In genomic region chr7:139364936-139365830, GRCm38 (mm10) we compare ENCODE assay signal across 8 mouse cellular contexts. TPM values are rescaled to one million over a fixed set of nuclear protein-coding genes. Genes with fewer than 3 reads are reported as not detected.
A peak's percentile ranks its signal among the peaks of the same experiment; 100 is the strongest.
DNase-seq lines count a peak whose midpoint lies in the region; ATAC-seq lines count a peak whose summit lies in the region.

No protein-coding gene starts in this region.

- H3K4me2 ChIP-seq in forebrain, embryonic 15.5 days (replicated peaks): no peak overlapping the region
- H3K4me2 ChIP-seq in heart, embryonic 13.5 days: peak overlapping the region; percentile 59
- no peak overlapping the region for H3K4me2 ChIP-seq in liver, embryonic 12.5 days

- H3K9ac ChIP-seq in forebrain, embryonic 15.5 days (replicated peaks): no peak overlapping the region
- H3K9ac ChIP-seq in heart, embryonic 13.5 days: peak overlapping the region; percentile 76
- H3K9ac ChIP-seq in liver, embryonic 12.5 days: no peak overlapping the region

- H3K4me3 ChIP-seq in forebrain, embryonic 10.5 days: no peak overlapping the region
- H3K4me3 ChIP-seq in forebrain, embryonic 15.5 days: no peak overlapping the region
- no peak overlapping the region for H3K4me3 ChIP-seq in heart, embryonic 13.5 days
- no peak overlapping the region for H3K4me3 ChIP-seq in liver, embryonic 12.5 days

- WGBS in forebrain, embryonic 10.5 days: 81% methylated on average over 13 of the region's 13 CpGs
- 84% methylated on average over 13 of the region's 13 CpGs for WGBS in forebrain, embryonic 15.5 days
- 24% methylated on average over 13 of the region's 13 CpGs for WGBS in heart, embryonic 13.5 days
- WGBS in liver, embryonic 12.5 days (ENCODE audit: insufficient replicate concordance): 52% methylated on average over 13 of the region's 13 CpGs

- H3K9me3 ChIP-seq in forebrain, embryonic 10.5 days: no peaks in the 10 kb centered on the region
- no peaks in the 10 kb centered on the region for H3K9me3 ChIP-seq in forebrain, embryonic 15.5 days
- H3K9me3 ChIP-seq in heart, embryonic 13.5 days: no peaks in the 10 kb centered on the region
- no peaks in the 10 kb centered on the region for H3K9me3 ChIP-seq in liver, embryonic 12.5 days (replicated peaks)

- no peaks in the 10 kb centered on the region for H3K36me3 ChIP-seq in forebrain, embryonic 10.5 days (replicated peaks)
- no peaks in the 10 kb centered on the region for H3K36me3 ChIP-seq in forebrain, embryonic 15.5 days
- no peaks in the 10 kb centered on the region for H3K36me3 ChIP-seq in heart, embryonic 13.5 days
- no peaks in the 10 kb centered on the region for H3K36me3 ChIP-seq in liver, embryonic 12.5 days

- ATAC-seq in forebrain, embryonic 15.5 days (replicated peaks): no peak
- no peak for ATAC-seq in heart, embryonic 13.5 days (ENCODE audit: extremely low read depth, insufficient number of reproducible peaks, low FRiP score, low TSS enrichment)
- ATAC-seq in liver, embryonic 12.5 days: no peak
- no peak for ATAC-seq in megakaryocyte progenitor cell, adult 5-6 weeks (replicated peaks; ENCODE audit: poor library complexity)
- ATAC-seq in granulocyte monocyte progenitor cell, adult 5-6 weeks (replicated peaks; ENCODE audit: poor library complexity, severe bottlenecking): no peak

- DNase-seq in forebrain, embryonic 10.5 days (ENCODE audit: extremely low spot score, low spot score): no peak
- DNase-seq in MN1 (ENCODE audit: low spot score): peak; percentile 48
- no peak for DNase-seq in ovary, postnatal 36 days (ENCODE audit: low spot score)

- peaks cover 42% of the 10 kb centered on the region for H3K4me1 ChIP-seq in forebrain, embryonic 10.5 days
- H3K4me1 ChIP-seq in forebrain, embryonic 15.5 days: peaks cover 35% of the 10 kb centered on the region
- peaks cover 96% of the 10 kb centered on the region for H3K4me1 ChIP-seq in heart, embryonic 13.5 days
- peaks cover 60% of the 10 kb centered on the region for H3K4me1 ChIP-seq in liver, embryonic 12.5 days

- H3K27ac ChIP-seq in forebrain, embryonic 10.5 days: peak overlapping the region; percentile 88
- no peak overlapping the region for H3K27ac ChIP-seq in forebrain, embryonic 15.5 days (replicated peaks)
- H3K27ac ChIP-seq in heart, embryonic 13.5 days (replicated peaks): peak overlapping the region; percentile 99
- peak overlapping the region; percentile 62; the same call in 1 of the 2 replicates for H3K27ac ChIP-seq in liver, embryonic 12.5 days

- no peaks in the 10 kb centered on the region for H3K27me3 ChIP-seq in forebrain, embryonic 10.5 days (ENCODE audit: poor library complexity, severe bottlenecking)
- no peaks in the 10 kb centered on the region for H3K27me3 ChIP-seq in forebrain, embryonic 15.5 days
- no peaks in the 10 kb centered on the region for H3K27me3 ChIP-seq in heart, embryonic 13.5 days (replicated peaks)
- no peaks in the 10 kb centered on the region for H3K27me3 ChIP-seq in liver, embryonic 12.5 days (replicated peaks)

RNA-seq across cellular contexts. Expression of gene Inpp5a, which starts 23.7 kb away (rescaled TPM):
- 10.5 and 14.3 TPM in 2 replicates for polyA plus RNA-seq in forebrain, embryonic 10.5 days (2016; fragmentation: Nextera tagmentation; extraction: Ambion mirVana)
- polyA plus RNA-seq in forebrain, embryonic 15.5 days (2015; fragmentation: Nextera tagmentation; extraction: Ambion mirVana): 10.8 and 12.7 TPM in 2 replicates
- polyA plus RNA-seq in heart, embryonic 13.5 days (2015; fragmentation: Nextera tagmentation; extraction: Ambion mirVana): 58.4 and 58.5 TPM in 2 replicates
- polyA plus RNA-seq in liver, embryonic 12.5 days (2016; fragmentation: Nextera tagmentation; extraction: Ambion mirVana): 10.1 and 11.0 TPM in 2 replicates
- total RNA-seq in megakaryocyte progenitor cell, adult 5-6 weeks (2015): 8.5 and 9.9 TPM in 2 replicates
- total RNA-seq in megakaryocyte progenitor cell, adult 5-6 weeks (2017): 4.9 and 11.2 TPM in 2 replicates
- total RNA-seq in granulocyte monocyte progenitor cell, adult 5-6 weeks (2014; fragmentation: Nextera tagmentation): 7.9 and 10.2 TPM in 2 replicates
- total RNA-seq in granulocyte monocyte progenitor cell, adult 5-6 weeks (2017): 5.5 and 11.6 TPM in 2 replicates
